Mouse (Mus musculus): ENCODE measurements around the gene Sass6. TPM values are rescaled to one million over a fixed set of nuclear protein-coding genes. Genes with fewer than 3 reads are reported as not detected.
A peak's percentile ranks its signal among the peaks of the same experiment; 100 is the strongest.
"Not testable (repeated sequence)": the region's sequence is repeated elsewhere in the genome, so short reads cannot be mapped to it uniquely, and the experiment has no call there.

The Sass6 gene
- total RNA-seq, 2 experiments from 2014 or later, result 6.4 to 9.1 TPM

GRCm38 (mm10) chr3:116661870-116662414 lies 67.2 kb downstream of the Sass6 start:
- DNase-seq (ENCODE audit: low spot score in 2 of 2), result peak; percentile 25 to 63

DNA sequence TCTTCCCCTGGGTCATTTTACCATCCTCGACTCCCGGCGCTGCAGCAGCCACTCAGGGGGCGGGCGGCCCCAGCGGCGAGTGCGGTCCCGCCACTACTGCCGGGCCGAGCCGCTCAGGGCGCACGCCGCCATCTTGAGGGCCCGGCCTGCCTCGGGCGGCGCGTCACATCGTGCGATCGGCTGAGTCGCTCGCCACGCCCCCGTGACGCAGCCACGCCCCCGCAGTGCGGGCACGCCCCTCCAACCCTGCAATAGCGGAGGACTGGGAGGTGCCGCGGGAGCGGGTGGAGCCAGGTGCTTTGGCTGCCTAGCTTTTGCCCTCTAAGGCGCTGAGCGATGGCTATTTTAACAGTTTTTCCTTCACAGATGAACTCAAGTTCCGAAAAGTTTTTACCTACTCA lies 67.7 kb downstream of the Sass6 start, which contains the start of gene Mfsd14a:
TSS of gene Mfsd14a (minus strand) at position 215 of the 401 bp plus-strand sequence.
- peak; percentile 99 for DNase-seq (ENCODE audit: low spot score in 2 of 2)

- DNase-seq (ENCODE audit: low spot score in 2 of 2), result not testable (repeated sequence)
Measured at GRCm38 (mm10) chr3:116664281-116664680, 69.5 kb downstream of the Sass6 start.

Other genes starting within 250 kb of the Sass6 start
- gene Cdc14a, start 170.9 kb upstream of the Sass6 start, total RNA-seq (2021), result 1 to 10 TPM; 3.4 to 3.6 TPM
- gene Rtca, start 86.8 kb upstream of the Sass6 start, total RNA-seq (2021), result 10 to 100 TPM; 57.0 to 61.5 TPM
- 10 to 100 TPM; 14.1 to 15.1 TPM for gene Dbt, start 81.9 kb upstream of the Sass6 start, total RNA-seq (2021)
- not detected for gene Lrrc39, start 32.0 kb upstream of the Sass6 start, total RNA-seq (2021)
- gene Trmt13, start 19.6 kb downstream of the Sass6 start, total RNA-seq (2021), result 10 to 100 TPM; 15.3 to 15.9 TPM
- 10 to 100 TPM; 52.7 to 57.1 TPM for gene Mfsd14a, start 67.7 kb downstream of the Sass6 start, total RNA-seq (2021)
- gene Gm43191, start 86.3 kb downstream of the Sass6 start, total RNA-seq (2021), result 1 to 10 TPM; 2.1 to 3.4 TPM
- 10 to 100 TPM; 15.4 to 16.2 TPM for gene Slc35a3, start 117.8 kb downstream of the Sass6 start, total RNA-seq (2021)
- gene Agl, start 213.2 kb downstream of the Sass6 start, total RNA-seq (2021), result 10 to 100 TPM; 23.4 to 25.7 TPM

All from left cerebral cortex, adult 18-20 months (tissue).